Mouse (Mus musculus) intestine, postnatal 0 days (tissue): ENCODE measurements at regions not wholly inside any gene's neighbourhood (a gene's known extent, or its start where the extent isn't known, plus 50 kb on each side); places are given as distances from the start of the nearest gene placed in this dataset.
A peak's percentile ranks its signal among the peaks of the same experiment; 100 is the strongest.

Source experiments
- ATAC-seq: fragments of 200-750 bp; cut with Nextera tagmentation; 2 replicates; pipeline ENCODE4 v1.8.0; 2017; ENCODE audit warnings: mild to moderate bottlenecking, moderate TSS enrichment, moderate library complexity
- H3K27ac ChIP-seq: fragments of 300-500 bp; sonication (generic); 2 replicates; pipeline ENCODE4 v1.5.1; 2014; ENCODE audit warnings: mild to moderate bottlenecking, low read depth, low read length, moderate library complexity
- H3K27me3 ChIP-seq: fragments of 300-500 bp; sonication (generic); replicated peaks from 2 replicates; pipeline ENCODE4 v1.6.1; 2014; ENCODE audit warnings: low read length, mixed read lengths; ENCODE audit not compliant: control insufficient read depth, insufficient read depth
- H3K36me3 ChIP-seq: fragments of 300-500 bp; sonication (generic); 2 replicates; pipeline ENCODE4 v1.6.1; 2014; ENCODE audit warnings: mild to moderate bottlenecking, moderate library complexity; ENCODE audit not compliant: control insufficient read depth, insufficient read depth
- H3K4me1 ChIP-seq: fragments of 300-500 bp; sonication (generic); replicated peaks from 2 replicates; pipeline ENCODE4 v1.6.1; 2014; ENCODE audit warnings: antibody characterized with exemption, low read length, mixed read lengths; ENCODE audit not compliant: control insufficient read depth, insufficient read depth
- H3K4me2 ChIP-seq: fragments of 300-500 bp; sonication (generic); replicated peaks from 2 replicates; pipeline ENCODE4 v1.6.1; 2014; ENCODE audit warnings: low read depth, mild to moderate bottlenecking, moderate library complexity
- H3K4me3 ChIP-seq: fragments of 300-500 bp; sonication (generic); 2 replicates; pipeline ENCODE4 v1.5.1; 2014; ENCODE audit warnings: low read depth, low read length
- H3K9ac ChIP-seq: fragments of 300-500 bp; sonication (generic); 2 replicates; pipeline ENCODE4 v1.6.1; 2014; ENCODE audit warnings: mild to moderate bottlenecking, low read depth, low read length
- H3K9me3 ChIP-seq: fragments of 300-500 bp; sonication (generic); 2 replicates; pipeline ENCODE4 v1.6.1; 2016; ENCODE audit warnings: mixed run types; ENCODE audit not compliant: control insufficient read depth
- CTCF ChIP-seq: sonication (generic); IDR thresholded peaks from 2 replicates; pipeline ENCODE4 v1.5.1; 2016; ENCODE audit warnings: low read depth, mild to moderate bottlenecking, control low read depth, antibody characterized with exemption, moderate library complexity
- WGBS: fragments of 180-500 bp; shearing (Covaris S2); extraction: QIAGEN DNeasy Blood & Tissue Kit; methylation state at CpG from one replicate; pipeline ENCODE4 v1.1.7; 2014; 5-methylcytosine and 5-hydroxymethylcytosine counted together

- Histone ChIP-seq H3K4me1 (0 out of 2 replicates have a peak, but pooled peaks cover 7% of the 10 kb centered on the region), H3K36me3 (no peaks in the 10 kb centered on the region), H3K9me3 (no peaks in the 10 kb centered on the region), H3K27me3 (no peaks in the 10 kb centered on the region), H3K4me2 (no peak overlapping the region), H3K27ac (no peak overlapping the region), H3K9ac (no peak overlapping the region), H3K4me3 (no peak overlapping the region)
- ATAC-seq: peak; percentile 36; the same call in 1 of the 2 replicates
- WGBS: 54% methylated on average over 2 of the region's 2 CpGs
- no peak for TF ChIP-seq CTCF
Measured at GRCm38 (mm10) chr16:49970297-49970804, 170.0 kb downstream of the Cd47 start.

- Histone ChIP-seq H3K27me3 (no peaks in the 10 kb centered on the region), H3K9ac (no peak overlapping the region), H3K9me3 (no peaks in the 10 kb centered on the region), H3K27ac (no peak overlapping the region), H3K4me3 (no peak overlapping the region), H3K36me3 (no peaks in the 10 kb centered on the region), H3K4me1 (0 out of 2 replicates have a peak, but pooled peaks cover 7% of the 10 kb centered on the region), H3K4me2 (no peak overlapping the region)
- no peak for TF ChIP-seq CTCF
- WGBS: 93% methylated on average over 3 of the region's 3 CpGs
- ATAC-seq: no peak
Measured at GRCm38 (mm10) chr16:49971141-49971555, 170.8 kb downstream of the Cd47 start.

- Histone ChIP-seq H3K4me1 (no peaks in the 10 kb centered on the region), H3K4me3 (no peak overlapping the region), H3K27me3 (no peaks in the 10 kb centered on the region), H3K36me3 (no peaks in the 10 kb centered on the region), H3K9me3 (no peaks in the 10 kb centered on the region), H3K27ac (no peak overlapping the region), H3K4me2 (no peak overlapping the region), H3K9ac (no peak overlapping the region)
- 70% methylated on average over 2 of the region's 2 CpGs for WGBS
- TF ChIP-seq CTCF: no peak
- no peak for ATAC-seq
Measured at GRCm38 (mm10) chr16:49977276-49977675, 176.9 kb downstream of the Cd47 start.

- ATAC-seq: no peak
- H3K27ac ChIP-seq: no peak overlapping the region
- no peaks in the 10 kb centered on the region for H3K36me3 ChIP-seq
- no peaks in the 10 kb centered on the region for H3K27me3 ChIP-seq
- no peaks in the 10 kb centered on the region for H3K4me1 ChIP-seq
- H3K4me3 ChIP-seq: no peak overlapping the region
- H3K9ac ChIP-seq: no peak overlapping the region
- H3K4me2 ChIP-seq: no peak overlapping the region
- no peak for TF ChIP-seq CTCF
- no peaks in the 10 kb centered on the region for H3K9me3 ChIP-seq
- 90% methylated on average over 4 of the region's 4 CpGs for WGBS
Measured at GRCm38 (mm10) chr16:49979426-49979940, 179.2 kb downstream of the Cd47 start.

- ATAC-seq: no peak
- Histone ChIP-seq H3K36me3 (no peaks in the 10 kb centered on the region), H3K4me1 (no peaks in the 10 kb centered on the region), H3K9ac (no peak overlapping the region), H3K9me3 (no peaks in the 10 kb centered on the region), H3K27me3 (no peaks in the 10 kb centered on the region), H3K4me2 (no peak overlapping the region), H3K27ac (no peak overlapping the region), H3K4me3 (no peak overlapping the region)
- TF ChIP-seq CTCF: no peak
- WGBS: 83% methylated on average over 10 of the region's 10 CpGs
Measured at GRCm38 (mm10) chr16:49980178-49980646, 179.9 kb downstream of the Cd47 start.

GRCm38 (mm10) chr16:49982180-49982579 lies 181.8 kb downstream of the Cd47 start:
- WGBS: 84% methylated on average over 4 of the region's 4 CpGs
- TF ChIP-seq CTCF: no peak
- Histone ChIP-seq H3K27ac (no peak overlapping the region), H3K9me3 (no peaks in the 10 kb centered on the region), H3K9ac (no peak overlapping the region), H3K4me2 (no peak overlapping the region), H3K4me3 (no peak overlapping the region), H3K36me3 (no peaks in the 10 kb centered on the region), H3K4me1 (no peaks in the 10 kb centered on the region), H3K27me3 (no peaks in the 10 kb centered on the region)
- no peak for ATAC-seq
